Mouse (Mus musculus) kidney, adult 2 months (tissue): ENCODE data around the gene Pik3r6.

Experiments used
- CTCF ChIP-seq: fragments of 200-500 bp; conservative IDR thresholded peaks from 2 replicates; pipeline ENCODE4 v1.5.1; 2011; ENCODE audit warnings: low read depth, mild to moderate bottlenecking, control low read depth, low read length, moderate library complexity, mixed read lengths; ENCODE audit not compliant: insufficient read depth, insufficient read length
- POLR2A ChIP-seq: fragments of 200-500 bp; IDR thresholded peaks from one replicate; pipeline ENCODE4 v1.6.1; 2011; ENCODE audit warnings: low read depth, low read length, control low read depth

- TF ChIP-seq CTCF = no peak
- no peak for TF ChIP-seq POLR2A
Observed at GRCm38 (mm10) chr11:68531941-68532535, 29.2 kb downstream of the Pik3r6 start.
